Mouse (Mus musculus) gastrocnemius, postnatal 36 days (tissue): ENCODE data around the gene Rad51c. TPM values are rescaled to one million over a fixed set of nuclear protein-coding genes. Genes with fewer than 3 reads are reported as not detected.
"Not testable (repeated sequence)": the region's sequence is repeated elsewhere in the genome, so short reads cannot be mapped to it uniquely, and the experiment has no call there.

ENCODE experiments used
- DNase-seq, 2 experiments: peaks; one replicate each; pipeline ENCODE4 v3.0.0; 2022
- intact Hi-C: fragments of 180-260 bp; cut with DNase I; formaldehyde crosslinking; loops from one replicate; pipeline ENCODE4 v1.15.1; 2025
- long read RNA-seq, 2 experiments: library from polyadenylated mRNA; stranded (forward); transcript quantifications; one replicate each; pipeline ENCODE4 v2.0.0; 2021
- total RNA-seq, 2 experiments: library from RNA; stranded (reverse); gene quantifications; 2 replicates each; pipeline ENCODE4 v1.2.3; 2021

Rad51c gene
- total RNA-seq = under 1 TPM; 0.32 to 0.41 TPM
- long read RNA-seq, experiment 1 = 0 reads
- long read RNA-seq, experiment 2, partial matches to known transcripts = 0 of 1 reads
- long read RNA-seq, experiment 2, other reads (novel, unspliced or antisense) = 0 of 1 reads

- DNase-seq = no peak
- intact Hi-C loops = no loop called here
Measured at GRCm38 (mm10) chr11:87404876-87405275, at the start of gene Rad51c, which contains the start of gene Tex14. Gene Rad51c (minus strand): TSS chr11:87404954. Gene Tex14 (plus strand): TSS chr11:87405065.

DNA sequence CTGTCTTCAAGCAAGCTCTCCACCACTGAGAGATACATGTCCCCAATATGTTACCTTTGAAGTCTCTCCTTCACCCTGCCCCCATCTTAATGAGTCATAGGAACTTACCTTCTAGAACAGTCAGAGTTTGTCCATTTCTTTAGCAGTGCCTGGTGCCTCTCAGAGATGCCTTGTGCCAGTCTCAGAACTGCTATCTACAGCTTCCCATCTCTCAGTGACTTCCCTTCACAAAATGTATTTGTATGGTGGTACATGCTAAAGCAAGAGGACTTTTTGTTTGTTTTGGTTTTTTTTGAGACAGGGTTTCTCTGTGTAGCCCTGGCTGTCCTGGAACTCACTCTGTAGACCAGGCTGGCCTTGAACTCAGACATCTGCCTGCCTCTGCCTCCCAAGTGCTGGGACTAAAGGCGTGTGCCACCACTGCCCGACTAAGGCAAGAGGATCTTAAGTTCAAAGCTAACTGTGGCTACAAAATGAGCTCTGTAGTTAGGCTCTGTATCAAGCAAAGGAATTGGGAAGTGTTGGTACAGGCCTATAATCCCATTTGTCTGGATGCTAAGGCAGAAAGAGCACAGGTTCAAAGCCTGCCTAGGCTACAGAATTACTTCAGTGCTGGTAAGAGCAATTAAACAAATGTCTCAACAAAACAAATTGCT, 49.4 kb upstream of the Rad51c start:
- DNase-seq = no peak
- intact Hi-C loops = no loop called here

DNA sequence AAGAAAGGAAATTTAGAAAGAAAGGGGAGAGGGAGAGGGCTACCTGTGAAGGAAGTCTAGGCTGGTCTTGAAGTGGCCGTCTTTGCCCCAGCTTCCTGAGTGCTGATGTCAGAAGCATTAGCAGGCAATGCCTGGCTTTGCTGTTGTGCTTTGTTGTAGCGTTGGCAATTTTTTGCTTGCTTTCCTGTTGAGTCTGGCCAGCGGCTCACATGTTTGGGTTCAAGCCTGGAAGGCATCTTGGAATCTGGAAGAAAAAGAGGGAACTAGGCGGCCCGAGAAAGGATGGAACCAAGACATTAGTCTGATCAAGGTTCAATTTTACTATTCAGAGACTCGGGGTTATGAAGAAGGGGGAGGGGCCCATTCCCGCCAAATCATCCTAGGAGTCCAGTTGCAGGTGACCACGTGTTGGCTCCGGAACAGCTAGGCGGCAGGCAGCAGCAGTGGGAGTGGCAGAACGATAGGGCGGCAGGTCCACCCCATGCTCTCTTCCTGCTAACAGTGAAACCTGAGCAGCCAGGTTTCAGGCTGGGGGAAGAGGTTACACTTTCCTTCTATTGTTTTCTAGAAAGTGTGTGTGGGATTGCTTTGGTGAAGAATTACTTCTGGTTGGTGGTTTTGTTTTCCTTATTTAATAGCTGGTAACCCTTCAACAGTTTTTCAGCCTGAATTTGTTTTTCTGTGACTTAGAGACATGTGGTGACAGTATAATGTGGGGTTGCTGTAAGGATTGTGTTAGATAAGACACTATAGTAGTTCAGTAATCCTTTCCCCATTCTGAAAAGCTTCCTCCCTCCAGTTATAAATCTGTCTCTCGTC, 48.7 kb upstream of the Rad51c start:
- intact Hi-C loops = no loop called here
- DNase-seq = no peak

DNA sequence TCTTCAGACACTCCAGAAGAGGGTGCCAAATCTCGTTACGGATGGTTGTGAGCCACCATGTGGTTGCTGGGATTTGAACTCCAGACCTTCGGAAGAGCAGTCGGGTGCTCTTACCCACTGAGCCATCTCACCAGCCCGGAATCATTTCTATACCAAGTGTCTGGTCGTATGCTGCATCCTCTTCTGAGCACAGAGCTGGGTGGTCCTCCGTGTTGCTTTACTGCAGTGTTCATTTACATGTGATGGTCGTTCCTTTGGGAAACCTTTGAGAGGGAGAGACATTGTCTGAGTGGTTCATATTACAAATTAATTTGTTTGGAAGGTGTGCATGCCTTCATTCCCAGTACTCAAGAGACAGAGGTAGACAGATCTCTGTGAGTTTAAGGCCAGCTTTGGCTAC, 48.0 kb upstream of the Rad51c start:
- DNase-seq, intact Hi-C loops: not testable (repeated sequence)

DNA sequence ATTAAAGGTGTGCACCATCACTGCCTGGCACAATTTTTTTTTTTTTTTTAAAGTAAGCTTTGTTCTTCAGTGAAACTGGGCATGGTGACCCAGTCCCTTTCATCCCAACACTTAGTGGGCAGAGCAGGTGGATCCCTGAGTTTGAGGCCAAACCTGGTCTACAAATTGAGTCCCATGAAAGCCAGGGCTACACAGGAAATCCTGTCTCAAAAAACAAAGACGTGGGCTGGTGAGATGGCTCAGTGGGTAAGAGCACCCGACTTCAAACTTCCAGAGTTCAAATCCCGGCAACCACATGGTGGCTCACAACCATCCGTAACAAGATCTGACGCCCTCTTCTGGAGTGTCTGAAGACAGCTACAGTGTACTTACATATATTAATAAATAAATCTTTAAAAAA, 45.1 kb upstream of the Rad51c start:
- intact Hi-C loops, DNase-seq: not testable (repeated sequence)

DNA sequence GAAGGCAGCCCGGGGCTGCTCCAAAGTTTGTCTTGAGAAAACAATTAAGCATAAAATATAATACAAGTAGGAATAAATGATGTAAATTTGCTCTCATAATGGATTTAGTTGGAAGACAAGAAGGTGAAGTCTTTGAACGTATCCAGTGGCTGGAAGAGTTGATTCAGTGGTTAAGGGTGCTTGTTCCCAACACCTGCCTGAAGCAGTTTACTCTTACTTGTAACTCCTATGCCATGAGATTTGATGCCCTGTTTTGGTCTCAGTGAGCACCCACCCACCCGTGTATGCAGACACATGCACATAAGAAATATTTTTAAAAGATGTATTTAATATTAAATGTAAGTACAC, 44.4 kb upstream of the Rad51c start:
- DNase-seq = no peak
- intact Hi-C loops = no loop called here

- DNase-seq, intact Hi-C loops: not testable (repeated sequence)
Measured at GRCm38 (mm10) chr11:87448476-87449199, 43.9 kb upstream of the Rad51c start.

DNA sequence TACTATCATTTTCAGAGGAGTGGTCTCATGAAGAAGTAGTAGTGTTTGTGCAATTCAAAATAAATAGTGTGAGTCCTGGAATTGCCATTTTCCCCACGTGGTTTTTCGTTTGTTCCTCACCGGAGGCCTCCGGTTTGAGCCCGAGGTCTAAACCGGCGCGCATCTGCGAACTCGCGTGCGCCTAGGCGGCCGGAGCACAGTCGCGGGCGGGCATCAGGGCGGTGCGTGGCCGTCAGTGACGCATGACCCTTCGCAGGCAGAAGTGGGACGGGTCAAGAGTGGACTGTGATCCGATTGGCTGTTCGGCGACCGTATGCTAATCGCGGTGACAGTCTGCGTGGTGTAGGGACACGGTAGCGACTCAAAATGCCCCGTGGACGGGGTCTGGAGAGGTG, 43.3 kb upstream of the Rad51c start:
- intact Hi-C loops = not testable (repeated sequence)
- peak; percentile 93 for DNase-seq

DNA sequence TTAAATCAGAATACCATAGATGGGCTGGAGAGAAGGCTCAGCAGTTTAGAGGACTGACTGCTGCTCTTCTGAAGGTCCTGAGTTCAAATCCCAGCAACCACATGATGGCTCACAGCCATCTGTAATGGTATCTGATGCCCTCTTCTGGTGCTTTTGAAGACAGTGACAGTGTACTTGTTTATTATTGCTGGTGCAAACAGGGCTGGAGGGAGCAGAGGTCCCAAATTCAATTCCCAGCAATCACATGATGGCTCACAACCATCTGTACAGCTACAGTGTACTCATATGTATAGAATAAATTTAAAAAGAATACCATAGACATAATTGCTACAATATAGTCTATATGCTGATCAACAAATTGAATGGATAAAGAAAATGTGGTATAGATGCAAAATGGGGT, 42.7 kb upstream of the Rad51c start:
- DNase-seq = no peak
- intact Hi-C loops = no loop called here

DNA sequence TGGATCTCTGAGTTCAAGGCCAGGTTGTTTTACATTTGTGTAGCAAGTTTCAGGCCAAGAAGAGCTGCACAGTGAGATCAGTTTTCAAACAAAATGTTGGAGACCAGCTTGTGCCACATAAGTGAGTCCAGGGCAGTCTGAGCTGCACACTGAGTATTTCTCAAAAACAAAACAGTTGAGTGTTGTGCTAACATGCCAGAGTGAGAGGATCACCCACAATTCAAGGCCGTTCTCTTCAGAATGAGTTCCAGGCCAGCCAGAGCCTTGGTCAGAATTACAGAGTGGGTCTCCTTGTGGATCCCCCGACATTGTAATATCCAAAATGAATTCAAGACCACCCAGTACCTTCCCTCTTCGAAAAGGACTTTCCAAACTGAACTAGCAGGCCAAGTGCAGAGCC, 41.4 kb upstream of the Rad51c start:
- intact Hi-C loops = no loop called here
- DNase-seq = no peak

DNA sequence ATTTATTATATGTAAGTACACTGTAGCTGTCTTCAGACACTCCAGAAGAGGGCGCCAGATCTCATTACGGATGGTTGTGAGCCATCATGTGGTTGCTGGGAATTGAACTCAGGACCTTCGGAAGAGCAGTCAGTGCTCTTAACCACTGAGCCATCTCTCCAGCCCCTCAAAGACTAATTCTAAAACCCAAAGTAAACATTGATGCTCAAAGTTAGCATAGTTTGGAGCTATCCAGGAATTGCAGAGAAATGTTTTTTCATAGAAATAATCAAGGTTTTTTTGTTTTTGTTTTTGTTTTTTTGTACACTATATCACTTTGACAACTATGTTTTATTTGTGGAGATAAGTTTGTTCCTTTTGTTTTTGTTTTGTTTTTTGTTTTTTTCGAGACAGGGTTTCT, 40.8 kb upstream of the Rad51c start:
- DNase-seq, intact Hi-C loops: not testable (repeated sequence)

DNA sequence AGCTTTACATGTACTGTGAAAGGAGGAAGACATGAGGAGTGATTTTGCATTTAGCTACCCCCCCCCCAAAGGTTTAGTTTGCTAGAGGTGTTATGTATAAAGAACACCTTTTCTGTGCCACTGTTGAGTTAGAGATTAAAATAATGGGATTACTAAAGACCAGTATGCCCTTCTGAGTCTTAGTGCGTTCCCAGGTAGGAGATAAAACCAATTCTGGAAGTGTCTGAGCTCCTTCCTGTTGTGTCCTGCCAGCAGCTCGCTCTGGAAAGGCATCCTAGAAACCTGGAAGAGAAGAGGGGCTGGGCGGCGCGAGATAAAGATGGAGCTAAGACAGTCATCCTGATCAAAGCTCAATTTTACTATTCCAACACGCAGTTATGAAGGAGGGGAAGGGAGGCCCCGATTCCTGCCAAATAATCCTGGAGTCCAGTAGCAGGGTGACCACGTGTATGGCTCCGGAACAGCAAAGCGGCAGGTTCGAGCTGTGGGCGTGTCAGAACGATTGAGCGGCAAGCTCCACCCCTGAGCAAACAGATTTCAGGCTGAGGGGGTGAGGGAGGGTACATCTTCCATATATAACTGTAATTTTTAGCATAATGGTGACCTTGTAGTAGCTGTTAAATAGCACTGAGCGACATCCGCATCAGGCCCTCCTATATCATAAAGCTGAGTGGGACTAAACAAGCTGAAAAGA, 40.1 kb upstream of the Rad51c start:
- intact Hi-C loops = no loop called here
- no peak for DNase-seq

GRCm38 (mm10) chr11:87444056-87444455, 39.3 kb upstream of the Rad51c start:
- intact Hi-C loops, DNase-seq: not testable (repeated sequence)

GRCm38 (mm10) chr11:87443373-87443883, 38.7 kb upstream of the Rad51c start:
- DNase-seq = peak in 1 of 2 experiments; percentile 20
- intact Hi-C loops = loop anchor here (2.0 kb wide), 1 partner anchor 15 kb away; no protein-coding TSS in a partner anchor

DNA sequence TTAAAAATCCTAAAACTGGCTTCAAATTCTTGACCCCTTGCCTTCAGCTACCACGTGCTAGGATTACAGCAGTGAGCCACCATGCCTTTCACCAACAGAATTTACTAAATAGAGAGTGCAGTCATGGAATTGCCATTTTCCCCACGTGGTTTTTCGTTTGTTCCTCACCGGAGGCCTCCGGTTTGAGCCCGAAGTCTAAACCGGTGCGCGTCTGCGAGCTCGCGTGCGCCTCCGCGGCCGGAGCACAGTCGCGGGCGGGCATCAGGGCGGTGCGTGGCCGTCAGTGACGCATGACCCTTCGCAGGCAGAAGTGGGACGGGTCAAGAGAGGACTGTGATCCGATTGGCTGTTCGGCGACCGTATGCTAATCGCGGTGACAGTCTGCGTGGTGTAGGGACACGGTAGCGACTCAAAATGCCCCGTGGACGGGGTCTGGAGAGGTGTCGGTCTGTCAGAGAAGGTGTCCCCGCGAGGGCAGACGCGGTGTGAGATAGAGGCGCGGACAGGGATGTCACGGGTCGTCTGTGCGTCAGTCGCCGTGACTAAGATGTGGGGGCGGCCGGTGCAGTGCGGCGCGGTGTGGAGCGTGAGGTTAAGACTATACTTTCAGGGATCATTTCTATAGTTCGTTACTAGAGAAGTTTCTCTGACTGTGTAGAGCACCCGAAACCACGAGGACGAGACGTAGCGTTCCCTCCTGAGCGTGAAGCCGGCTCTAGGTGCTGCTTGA, 38.1 kb upstream of the Rad51c start:
- peak; percentile 54 to 79 for DNase-seq
- intact Hi-C loops = loop anchor here (2.0 kb wide), 1 partner anchor 14 kb away; no protein-coding TSS in a partner anchor

GRCm38 (mm10) chr11:87439796-87440420, 35.2 kb upstream of the Rad51c start:
- intact Hi-C loops = no loop called here
- DNase-seq = no peak

- intact Hi-C loops = no loop called here
- DNase-seq = no peak
Measured at GRCm38 (mm10) chr11:87436326-87437232, 31.8 kb upstream of the Rad51c start.

GRCm38 (mm10) chr11:87435107-87435506, 30.4 kb upstream of the Rad51c start:
- DNase-seq, intact Hi-C loops: not testable (repeated sequence)
